Mouse (Mus musculus) gastrocnemius, adult 2 months (tissue): ENCODE results near the gene Arid4b. TPM values are rescaled to one million over a fixed set of nuclear protein-coding genes. Genes with fewer than 3 reads are reported as not detected.

ENCODE experiments used
- DNase-seq: peaks from one replicate; pipeline ENCODE4 v3.0.0; 2022
- H3K27ac ChIP-seq: fragments of 200-600 bp; 2 replicates; pipeline ENCODE4 v1.8.1; 2022; ENCODE audit warnings: mild to moderate bottlenecking
- H3K4me3 ChIP-seq: fragments of 200-600 bp; 2 replicates; pipeline ENCODE4 v1.8.1; 2022; ENCODE audit warnings: mild to moderate bottlenecking, moderate library complexity
- CTCF ChIP-seq: fragments of 200-600 bp; IDR thresholded peaks from 2 replicates; pipeline ENCODE4 v1.8.1; 2022; ENCODE audit warnings: antibody characterized with exemption, mild to moderate bottlenecking, moderate library complexity
- intact Hi-C: fragments of 180-260 bp; cut with DNase I; formaldehyde crosslinking; loops from one replicate; pipeline ENCODE4 v1.15.1; 2025
- total RNA-seq, 2 experiments: library from RNA; stranded (reverse); gene quantifications; 2 replicates each; pipeline ENCODE4 v1.2.3; 2021

Gene Arid4b
- total RNA-seq, 2 experiments from 2014 or later = 14.0 TPM

- Histone ChIP-seq H3K27ac (no peak overlapping the region), H3K4me3 (no peak overlapping the region)
- no peak for TF ChIP-seq CTCF
- intact Hi-C loops = no loop called here
- DNase-seq = no peak
Measured at GRCm38 (mm10) chr13:14142294-14142966, 79.4 kb downstream of the Arid4b start.

DNA sequence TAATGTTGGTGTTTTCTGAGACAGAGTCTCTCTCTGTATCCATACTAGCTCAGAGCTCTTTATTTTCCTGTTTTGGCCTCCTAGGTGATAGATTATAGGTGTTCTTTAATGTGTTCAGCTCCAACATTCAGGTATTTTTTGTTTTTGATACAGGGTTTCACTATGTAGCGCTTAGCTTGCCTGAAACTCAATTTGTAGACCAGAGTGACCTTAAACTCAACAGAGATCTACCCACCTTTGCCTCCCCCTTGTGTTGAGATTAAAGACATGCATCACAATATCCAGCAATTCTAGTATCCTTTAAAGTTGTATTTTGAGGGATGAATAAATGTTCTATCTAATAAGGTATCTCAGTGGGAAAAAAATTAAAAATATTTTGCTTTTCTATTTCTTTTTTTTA, 115.0 kb downstream of the Arid4b start:
- DNase-seq = no peak
- no peak overlapping the region for H3K4me3 ChIP-seq
- TF ChIP-seq CTCF = peak; percentile 68
- H3K27ac ChIP-seq = no peak overlapping the region
- intact Hi-C loops = loop anchor here (1.0 to 10.0 kb wide), 4 partner anchors 111 to 289 kb away; partner anchors contain the start of genes B3galnt2 and Tbce

DNA sequence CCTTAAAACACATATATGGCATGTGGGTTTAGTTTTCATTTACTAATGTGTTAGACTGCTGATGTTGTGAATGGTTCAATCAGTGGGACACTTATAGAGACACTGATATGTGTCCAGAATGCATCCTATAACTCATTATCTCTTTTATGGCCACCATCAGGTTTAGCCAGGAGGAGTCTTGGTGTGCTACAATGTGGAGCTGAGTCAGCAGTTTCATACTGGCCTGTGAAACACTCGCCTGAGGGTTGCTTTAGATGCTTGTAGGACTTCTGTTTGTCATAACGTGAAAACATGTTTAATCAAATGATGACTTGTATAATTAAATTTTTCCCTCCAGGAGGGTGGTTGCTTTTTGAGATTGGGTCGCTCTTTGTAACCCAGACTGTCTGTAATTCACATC, 116.6 kb downstream of the Arid4b start:
- TF ChIP-seq CTCF = no peak
- H3K27ac ChIP-seq = no peak overlapping the region
- DNase-seq = no peak
- intact Hi-C loops = loop anchor here (5.0 to 10.0 kb wide), 3 partner anchors 112 to 227 kb away; partner anchors contain the start of genes B3galnt2 and Tbce
- no peak overlapping the region for H3K4me3 ChIP-seq

GRCm38 (mm10) chr13:14245946-14246345, 182.9 kb downstream of the Arid4b start:
- no peak for TF ChIP-seq CTCF
- intact Hi-C loops = no loop called here
- no peak overlapping the region for H3K27ac ChIP-seq
- no peak for DNase-seq
- no peak overlapping the region for H3K4me3 ChIP-seq

Other genes starting within 250 kb of the Arid4b start
- 10 to 100 TPM; 88.5 to 89.4 TPM for gene B3galnt2, start 108.8 kb upstream of the Arid4b start, total RNA-seq
- 10 to 100 TPM; 16.6 to 18.9 TPM for gene Tbce, start 23.6 kb upstream of the Arid4b start, total RNA-seq
- 10 to 100 TPM; 15.1 to 19.4 TPM for gene Ggps1, start 256 bp downstream of the Arid4b start, total RNA-seq